7 mouse cellular contexts compared by ENCODE assay signal in genomic region chr3:129754650-129755604, GRCm38 (mm10). TPM values are rescaled to one million over a fixed set of nuclear protein-coding genes. Genes with fewer than 3 reads are reported as not detected.
DNase-seq lines count a peak whose midpoint lies in the region; ATAC-seq lines count a peak whose summit lies in the region.

Gene Egf, minus strand, starts transcription at chr3:129755316.

- ATAC-seq in embryonic facial prominence, embryonic 13.5 days (ENCODE audit: insufficient number of reproducible peaks, insufficient read depth, low FRiP score, low TSS enrichment, low read depth) = no peak
- no peak; the same call in 1 of the 2 replicates for ATAC-seq in heart, embryonic 13.5 days (ENCODE audit: extremely low read depth, insufficient number of reproducible peaks, low FRiP score, low TSS enrichment)
- no peak for ATAC-seq in kidney, embryonic 15.5 days (replicated peaks; ENCODE audit: low FRiP score)
- ATAC-seq in stomach, embryonic 14.5 days (ENCODE audit: insufficient number of reproducible peaks, insufficient read depth, low FRiP score, low read depth) = no peak

- no peaks in the 10 kb centered on the region for H3K36me3 ChIP-seq in embryonic facial prominence, embryonic 13.5 days
- no peaks in the 10 kb centered on the region for H3K36me3 ChIP-seq in heart, embryonic 13.5 days
- no peaks in the 10 kb centered on the region for H3K36me3 ChIP-seq in kidney, embryonic 15.5 days
- H3K36me3 ChIP-seq in stomach, embryonic 14.5 days (ENCODE audit: control insufficient read depth, insufficient read depth, low read length) = no peaks in the 10 kb centered on the region

- H3K4me1 ChIP-seq in embryonic facial prominence, embryonic 13.5 days = peaks cover 7% of the 10 kb centered on the region; the same call in 1 of the 2 replicates
- peaks cover 30% of the 10 kb centered on the region for H3K4me1 ChIP-seq in heart, embryonic 13.5 days
- H3K4me1 ChIP-seq in kidney, embryonic 15.5 days = peaks cover 13% of the 10 kb centered on the region
- no peaks in the 10 kb centered on the region; the same call in 1 of the 2 replicates for H3K4me1 ChIP-seq in stomach, embryonic 14.5 days (ENCODE audit: control insufficient read depth, insufficient read depth, low read length)

- no peak within 1 kb of the TSS for H3K9ac ChIP-seq in embryonic facial prominence, embryonic 13.5 days
- peak within 1 kb of the TSS; percentile 47 for H3K9ac ChIP-seq in heart, embryonic 13.5 days
- H3K9ac ChIP-seq in kidney, embryonic 15.5 days = peak within 1 kb of the TSS; percentile 15; the same call in 1 of the 2 replicates
- no peak within 1 kb of the TSS for H3K9ac ChIP-seq in stomach, embryonic 14.5 days (replicated peaks; ENCODE audit: low read depth, low read length)

- peak within 1 kb of the TSS; percentile 48 for H3K4me2 ChIP-seq in embryonic facial prominence, embryonic 13.5 days
- peak within 1 kb of the TSS; percentile 67 for H3K4me2 ChIP-seq in heart, embryonic 13.5 days
- H3K4me2 ChIP-seq in kidney, embryonic 15.5 days = peak within 1 kb of the TSS; percentile 57
- peak within 1 kb of the TSS; percentile 39 for H3K4me2 ChIP-seq in stomach, embryonic 14.5 days (replicated peaks; ENCODE audit: low read depth, low read length)

- peak; percentile 48 for DNase-seq in brain, adult 2 months (ENCODE audit: low read depth, low spot score)
- peak; percentile 23 for DNase-seq in lung, postnatal 10 days
- DNase-seq in layer of hippocampus, postnatal 14 days (ENCODE audit: low spot score in 2 of 2) = no peak

- peak within 1 kb of the TSS; percentile 20 for H3K4me3 ChIP-seq in embryonic facial prominence, embryonic 13.5 days
- H3K4me3 ChIP-seq in heart, embryonic 13.5 days = peak within 1 kb of the TSS; percentile 45
- H3K4me3 ChIP-seq in kidney, embryonic 15.5 days (replicated peaks) = peak within 1 kb of the TSS; percentile 30
- H3K4me3 ChIP-seq in stomach, embryonic 14.5 days (ENCODE audit: low read depth, low read length) = peak within 1 kb of the TSS; percentile 8

- WGBS in embryonic facial prominence, embryonic 13.5 days = 5% methylated on average over 20 of the region's 20 CpGs
- 10% methylated on average over 20 of the region's 20 CpGs for WGBS in heart, embryonic 13.5 days
- WGBS in kidney, embryonic 15.5 days = 7% methylated on average over 20 of the region's 20 CpGs
- WGBS in stomach, embryonic 14.5 days = 5% methylated on average over 20 of the region's 20 CpGs

- H3K27ac ChIP-seq in embryonic facial prominence, embryonic 13.5 days = no peak within 1 kb of the TSS
- H3K27ac ChIP-seq in heart, embryonic 13.5 days (replicated peaks) = peak within 1 kb of the TSS; percentile 66
- no peak within 1 kb of the TSS for H3K27ac ChIP-seq in kidney, embryonic 15.5 days
- no peak within 1 kb of the TSS for H3K27ac ChIP-seq in stomach, embryonic 14.5 days (ENCODE audit: low read length)

- peaks cover 40% of the 10 kb centered on the region for H3K27me3 ChIP-seq in embryonic facial prominence, embryonic 13.5 days
- peaks cover 26% of the 10 kb centered on the region; the same call in 1 of the 2 replicates for H3K27me3 ChIP-seq in heart, embryonic 13.5 days (replicated peaks)
- H3K27me3 ChIP-seq in kidney, embryonic 15.5 days = peaks cover 17% of the 10 kb centered on the region
- no peaks in the 10 kb centered on the region for H3K27me3 ChIP-seq in stomach, embryonic 14.5 days (ENCODE audit: control insufficient read depth, insufficient read depth, low read length)

- H3K9me3 ChIP-seq in embryonic facial prominence, embryonic 13.5 days = peaks cover 5% of the 10 kb centered on the region; the same call in 1 of the 2 replicates
- peaks cover 12% of the 10 kb centered on the region for H3K9me3 ChIP-seq in heart, embryonic 13.5 days
- no peaks in the 10 kb centered on the region; the same call in 1 of the 2 replicates for H3K9me3 ChIP-seq in kidney, embryonic 15.5 days (replicated peaks)
- peaks cover 5% of the 10 kb centered on the region; the same call in 1 of the 2 replicates for H3K9me3 ChIP-seq in stomach, embryonic 14.5 days (ENCODE audit: control insufficient read depth, low read depth, low read length)

RNA-seq across cellular contexts. Expression of gene Egf, which starts in this region (rescaled TPM):
- polyA plus RNA-seq in embryonic facial prominence, embryonic 13.5 days (2015; fragmentation: Nextera tagmentation; extraction: Ambion mirVana) = 1.3 and 1.6 TPM in 2 replicates
- polyA plus RNA-seq in heart, embryonic 13.5 days (2015; fragmentation: Nextera tagmentation; extraction: Ambion mirVana) = 1.3 TPM in 2 replicates
- 2.1 and 2.3 TPM in 2 replicates for polyA plus RNA-seq in kidney, embryonic 15.5 days (2015; fragmentation: Nextera tagmentation; extraction: Ambion mirVana)
- 2.0 and 2.2 TPM in 2 replicates for polyA plus RNA-seq in stomach, embryonic 14.5 days (2014; fragmentation: Nextera tagmentation; extraction: Ambion mirVana)
- total RNA-seq in layer of hippocampus, postnatal 14 days (2021) = 1 to 10 TPM; 1.5 to 2.4 TPM

Comparison
In these comparisons a context has a peak if more than half of its experiments do, and no peak if none do; other contexts are left out.
1. DNase-seq: peak in brain, adult 2 months (single experiment) and lung, postnatal 10 days (single experiment); none in layer of hippocampus, postnatal 14 days (0 of 2).
2. H3K9ac ChIP-seq: peak in heart, embryonic 13.5 days (single experiment) and kidney, embryonic 15.5 days (single experiment); none in embryonic facial prominence, embryonic 13.5 days (single experiment) and stomach, embryonic 14.5 days (single experiment).
3. Peak in every context shown above with its lines, with median percentiles within 50 percentile points of each other: H3K4me2 ChIP-seq and H3K4me3 ChIP-seq.